In the genomic region with DNA sequence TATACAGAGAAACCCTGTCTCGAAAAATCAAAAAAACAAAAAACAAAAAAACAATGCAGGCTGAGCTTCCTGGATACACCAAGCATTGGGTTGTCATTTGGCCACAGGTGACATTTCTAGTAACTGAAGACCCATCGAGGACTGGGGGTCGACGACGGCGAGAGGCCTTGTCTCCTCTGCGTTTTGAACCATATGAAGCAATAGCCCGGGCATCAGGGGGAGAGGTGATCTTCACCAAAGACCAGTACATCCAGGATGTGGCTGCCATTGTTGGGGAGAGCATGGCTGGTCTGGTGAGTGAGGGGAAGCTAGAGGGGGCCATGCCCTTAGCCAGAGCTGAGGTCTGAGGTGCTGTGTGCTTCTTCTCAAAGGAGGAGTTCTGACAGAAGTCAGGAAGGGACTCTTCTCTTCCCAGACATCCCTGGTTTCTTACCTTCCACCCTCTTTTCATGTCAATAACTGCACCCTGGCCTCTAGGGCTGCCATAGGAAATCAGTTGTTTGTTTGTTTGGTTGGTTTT, we compare ENCODE assay signal across 17 mouse cellular contexts. TPM values are rescaled to one million over a fixed set of nuclear protein-coding genes. Genes with fewer than 3 reads are reported as not detected.
A peak's percentile ranks its signal among the peaks of the same experiment; 100 is the strongest.
DNase-seq lines count a peak whose midpoint lies in the region; ATAC-seq and TF ChIP-seq lines count a peak whose summit lies in the region.
"Had no signal": no experiment of that assay in that cellular context is flagged by ENCODE, and none has a peak within 500 bp of the region (broad histone marks: within the 10 kb centered on the region; RNA-seq: fewer than 3 reads in every experiment).

No protein-coding gene starts in this region.

- H3K27me3 ChIP-seq in heart, embryonic 14.5 days (ENCODE audit: control insufficient read depth, insufficient read depth, low read length) = no peaks in the 10 kb centered on the region
- no peaks in the 10 kb centered on the region for H3K27me3 ChIP-seq in lung, embryonic 15.5 days
- no peaks in the 10 kb centered on the region for H3K27me3 ChIP-seq in limb, embryonic 10.5 days (ENCODE audit: low read depth, poor library complexity, severe bottlenecking)
- H3K27me3 ChIP-seq in small intestine, adult 2 months (ENCODE audit: control insufficient read depth, insufficient read depth, low read length) = no peaks in the 10 kb centered on the region
- H3K27me3 ChIP-seq: forebrain, embryonic 12.5 days; midbrain, embryonic 12.5 days had no signal

- no peak overlapping the region for H3K4me2 ChIP-seq in heart, embryonic 14.5 days (ENCODE audit: low read length)
- H3K4me2 ChIP-seq in lung, embryonic 15.5 days = no peak overlapping the region
- H3K4me2 ChIP-seq: forebrain, embryonic 12.5 days; midbrain, embryonic 12.5 days had no signal

- intact Hi-C loops in heart, postnatal 14 days (cut with DNase I) = loop anchor here (1.0 to 2.0 kb wide), 2 partner anchors 22 to 37 kb away; partner anchors contain the start of gene Ddah2

- no peak for DNase-seq in heart, postnatal 14 days
- no peak for DNase-seq in lung, adult 18-20 months
- DNase-seq in limb, embryonic 10.5 days (ENCODE audit: low spot score) = peak; percentile 28
- DNase-seq in layer of hippocampus, adult 9-10 months (ENCODE audit: low spot score) = no peak
- DNase-seq: adrenal gland, postnatal 14 days; cerebellum, adult 9-10 months; kidney, adult 9 months; layer of hippocampus, postnatal 36 days; retina, postnatal 1 day; thymus, adult 18-20 months had no signal

- H3K4me1 ChIP-seq in heart, embryonic 14.5 days (ENCODE audit: control insufficient read depth in 2 of 2, insufficient read depth in 2 of 2, low read length in 2 of 2) = peaks cover 23 to 30% of the 10 kb centered on the region in 2 experiments
- peaks cover 30% of the 10 kb centered on the region for H3K4me1 ChIP-seq in lung, embryonic 15.5 days
- peaks cover 45% of the 10 kb centered on the region for H3K4me1 ChIP-seq in limb, embryonic 10.5 days
- H3K4me1 ChIP-seq in small intestine, adult 2 months (ENCODE audit: control insufficient read depth, insufficient read depth, insufficient read length, low read length) = peaks cover 31% of the 10 kb centered on the region

- no peak overlapping the region for H3K4me3 ChIP-seq in heart, embryonic 14.5 days (ENCODE audit: control insufficient read depth in 1 of 2, insufficient read depth in 1 of 2, low read depth in 1 of 2, low read length in 2 of 2)
- H3K4me3 ChIP-seq in lung, embryonic 15.5 days = no peak overlapping the region
- H3K4me3 ChIP-seq in limb, embryonic 10.5 days = no peak overlapping the region
- no peak overlapping the region for H3K4me3 ChIP-seq in small intestine, adult 2 months (ENCODE audit: low read depth, low read length)
- H3K4me3 ChIP-seq: forebrain, embryonic 12.5 days; midbrain, embryonic 12.5 days; myocyte had no signal

- no peaks in the 10 kb centered on the region for H3K36me3 ChIP-seq in heart, embryonic 14.5 days (ENCODE audit: control insufficient read depth, insufficient read depth, low read length)
- H3K36me3 ChIP-seq in lung, embryonic 15.5 days = no peaks in the 10 kb centered on the region
- peaks cover 8% of the 10 kb centered on the region for H3K36me3 ChIP-seq in limb, embryonic 10.5 days
- H3K36me3 ChIP-seq in small intestine, adult 2 months (ENCODE audit: control insufficient read depth, insufficient read depth, low read length) = no peaks in the 10 kb centered on the region
- H3K36me3 ChIP-seq: forebrain, embryonic 12.5 days; midbrain, embryonic 12.5 days had no signal

- peak overlapping the region; percentile 57 to 78 for H3K27ac ChIP-seq in heart, embryonic 14.5 days (replicated peaks in 1 of 2; ENCODE audit: control insufficient read depth in 1 of 2, insufficient read depth in 1 of 2, low read depth in 2 of 2, low read length in 2 of 2)
- H3K27ac ChIP-seq in lung, embryonic 15.5 days = peak overlapping the region; percentile 49
- peak overlapping the region; percentile 21; the same call in 1 of the 2 replicates for H3K27ac ChIP-seq in limb, embryonic 10.5 days
- peak overlapping the region; percentile 55; the same call in 1 of the 2 replicates for H3K27ac ChIP-seq in small intestine, adult 2 months (ENCODE audit: insufficient read depth, low read depth, low read length)
- H3K27ac ChIP-seq: forebrain, embryonic 12.5 days; midbrain, embryonic 12.5 days had no signal

- TF ChIP-seq CTCF in small intestine, adult 2 months (IDR thresholded peaks at IDR 0.05; ENCODE audit: extremely low read depth, insufficient read length, insufficient replicate concordance, low read depth, low read length) = no peak

- WGBS in heart, embryonic 14.5 days = 88% methylated on average over 8 of the region's 8 CpGs
- 89% methylated on average over 8 of the region's 8 CpGs for WGBS in lung, embryonic 15.5 days
- WGBS in limb, embryonic 10.5 days = 96% methylated on average over 8 of the region's 8 CpGs
- WGBS in small intestine, adult 2 months = 94% methylated on average over 8 of the region's 8 CpGs

- no peaks in the 10 kb centered on the region for H3K9me3 ChIP-seq in heart, embryonic 14.5 days (ENCODE audit: control insufficient read depth, low read length)
- H3K9me3 ChIP-seq in lung, embryonic 15.5 days = no peaks in the 10 kb centered on the region
- H3K9me3 ChIP-seq in limb, embryonic 10.5 days (replicated peaks) = no peaks in the 10 kb centered on the region
- H3K9me3 ChIP-seq: forebrain, embryonic 12.5 days; midbrain, embryonic 12.5 days had no signal

- ATAC-seq in heart, embryonic 14.5 days (ENCODE audit: insufficient number of reproducible peaks, insufficient read depth, low FRiP score, low read depth) = no peak
- no peak for ATAC-seq in lung, embryonic 15.5 days (ENCODE audit: borderline replicate concordance, extremely low read depth, low FRiP score, low TSS enrichment)
- ATAC-seq: CD4-positive, CD25-positive, alpha-beta regulatory T cell, adult 4 months had no signal

- no peak for TF ChIP-seq POLR2A in small intestine, adult 2 months (IDR thresholded peaks at IDR 0.05; ENCODE audit: low read depth, low read length)

- no peak overlapping the region for H3K9ac ChIP-seq in heart, embryonic 14.5 days (ENCODE audit: low read length)
- no peak overlapping the region for H3K9ac ChIP-seq in lung, embryonic 15.5 days
- H3K9ac ChIP-seq: forebrain, embryonic 12.5 days; midbrain, embryonic 12.5 days had no signal

RNA-seq across cellular contexts. Expression of gene Sapcd1, which starts 5.2 kb away (rescaled TPM):
- polyA plus RNA-seq in heart, embryonic 14.5 days (2014; fragmentation: Nextera tagmentation; extraction: Ambion mirVana) = 1.5 and 2.2 TPM in 2 replicates
- under 1 TPM; 0.34 to 0.48 TPM for total RNA-seq in heart, postnatal 14 days (2021)
- 7.2 and 7.7 TPM in 2 replicates for polyA plus RNA-seq in lung, embryonic 15.5 days (2015; fragmentation: Nextera tagmentation; extraction: Ambion mirVana)
- polyA plus RNA-seq in limb, embryonic 10.5 days (2016; fragmentation: Nextera tagmentation; extraction: Ambion mirVana) = 1.2 and 1.4 TPM in 2 replicates
- polyA plus RNA-seq in small intestine, adult 2 months (2012; rRNA removed) = 0.87 and 1.0 TPM in 2 replicates

RNA-seq across cellular contexts. Expression of gene Vwa7, which starts 6.2 kb away (rescaled TPM):
- polyA plus RNA-seq in heart, embryonic 14.5 days (2014; fragmentation: Nextera tagmentation; extraction: Ambion mirVana) = 0.28 and 0.42 TPM in 2 replicates
- total RNA-seq in heart, postnatal 14 days (2021) = 1 to 10 TPM; 5.3 to 5.9 TPM
- 0.14 and 0.25 TPM in 2 replicates for polyA plus RNA-seq in lung, embryonic 15.5 days (2015; fragmentation: Nextera tagmentation; extraction: Ambion mirVana)
- 0.15 and 0.23 TPM in 2 replicates for polyA plus RNA-seq in limb, embryonic 10.5 days (2016; fragmentation: Nextera tagmentation; extraction: Ambion mirVana)
- polyA plus RNA-seq in small intestine, adult 2 months (2012; rRNA removed) = 0.82 and 1.2 TPM in 2 replicates

RNA-seq across cellular contexts. Expression of gene Vars, which starts 21.8 kb away (rescaled TPM):
- polyA plus RNA-seq in heart, embryonic 14.5 days (2014; fragmentation: Nextera tagmentation; extraction: Ambion mirVana) = 41.7 and 42.9 TPM in 2 replicates
- 10 to 100 TPM; 24.5 to 26.0 TPM for total RNA-seq in heart, postnatal 14 days (2021)
- polyA plus RNA-seq in lung, embryonic 15.5 days (2015; fragmentation: Nextera tagmentation; extraction: Ambion mirVana) = 128 and 129 TPM in 2 replicates
- polyA plus RNA-seq in limb, embryonic 10.5 days (2016; fragmentation: Nextera tagmentation; extraction: Ambion mirVana) = 222 and 267 TPM in 2 replicates
- polyA plus RNA-seq in small intestine, adult 2 months (2012; rRNA removed) = 123 and 182 TPM in 2 replicates

RNA-seq across cellular contexts. Expression of gene Msh5, which starts 23.9 kb away (rescaled TPM):
- polyA plus RNA-seq in heart, embryonic 14.5 days (2014; fragmentation: Nextera tagmentation; extraction: Ambion mirVana) = 2.6 and 3.5 TPM in 2 replicates
- 1 to 10 TPM; 1.6 to 2.0 TPM for total RNA-seq in heart, postnatal 14 days (2021)
- 4.4 TPM in 2 replicates for polyA plus RNA-seq in lung, embryonic 15.5 days (2015; fragmentation: Nextera tagmentation; extraction: Ambion mirVana)
- 5.2 and 5.4 TPM in 2 replicates for polyA plus RNA-seq in limb, embryonic 10.5 days (2016; fragmentation: Nextera tagmentation; extraction: Ambion mirVana)
- polyA plus RNA-seq in small intestine, adult 2 months (2012; rRNA removed) = 2.2 and 2.3 TPM in 2 replicates

RNA-seq across cellular contexts. Expression of gene Clic1, which starts 27.2 kb away (rescaled TPM):
- polyA plus RNA-seq in heart, embryonic 14.5 days (2014; fragmentation: Nextera tagmentation; extraction: Ambion mirVana) = 108 TPM in 2 replicates
- 10 to 100 TPM; 61.6 to 72.9 TPM for total RNA-seq in heart, postnatal 14 days (2021)
- polyA plus RNA-seq in lung, embryonic 15.5 days (2015; fragmentation: Nextera tagmentation; extraction: Ambion mirVana) = 283 and 300 TPM in 2 replicates
- polyA plus RNA-seq in limb, embryonic 10.5 days (2016; fragmentation: Nextera tagmentation; extraction: Ambion mirVana) = 174 and 186 TPM in 2 replicates
- 134 and 219 TPM in 2 replicates for polyA plus RNA-seq in small intestine, adult 2 months (2012; rRNA removed)
